In genomic region chr17:12755146-12755545, GRCm38 (mm10) we compare ENCODE assay signal across 11 mouse cellular contexts. TPM values are rescaled to one million over a fixed set of nuclear protein-coding genes. Genes with fewer than 3 reads are reported as not detected.
DNase-seq lines count a peak whose midpoint lies in the region; ATAC-seq and TF ChIP-seq lines count a peak whose summit lies in the region.
"Had no signal": no experiment of that assay in that cellular context is flagged by ENCODE, and none has a peak within 500 bp of the region (broad histone marks: within the 10 kb centered on the region; RNA-seq: fewer than 3 reads in every experiment).

No protein-coding gene starts in this region.

- no peak for TF ChIP-seq CTCF in spleen, adult 2 months (IDR thresholded peaks at IDR 0.05; ENCODE audit: extremely low read depth, insufficient read depth, insufficient read length, insufficient replicate concordance)

- intact Hi-C loops in heart, postnatal 25 days (cut with DNase I) = loop anchor here (2.0 kb wide), 1 partner anchor 14 kb away; no protein-coding TSS in a partner anchor

- DNase-seq in heart, postnatal 25 days (ENCODE audit: low spot score) = no peak
- no peak for DNase-seq in spleen, adult 2 months (ENCODE audit: low read depth in 1 of 2, low spot score in 2 of 2)
- DNase-seq in spleen, postnatal 10 days (ENCODE audit: low spot score in 2 of 2) = no peak
- DNase-seq in thymus, postnatal 25 days = no peak
- DNase-seq in cerebellum, adult 11-12 months = no peak
- DNase-seq in adrenal gland, postnatal 36 days = no peak
- DNase-seq: lung, postnatal 10 days; thymus, adult 18-20 months had no signal

- peak overlapping the region; percentile 38; the same call in 1 of the 2 replicates for H3K9ac ChIP-seq in heart, embryonic 15.5 days
- no peak overlapping the region for H3K9ac ChIP-seq in liver, embryonic 15.5 days
- H3K9ac ChIP-seq: forebrain, embryonic 15.5 days had no signal

- TF ChIP-seq POLR2A in spleen, adult 2 months (IDR thresholded peaks at IDR 0.05; ENCODE audit: low read depth, low read length) = no peak

- peaks cover 9% of the 10 kb centered on the region; the same call in 1 of the 2 replicates for H3K36me3 ChIP-seq in heart, embryonic 15.5 days
- no peaks in the 10 kb centered on the region for H3K36me3 ChIP-seq in spleen, adult 2 months (ENCODE audit: control insufficient read depth, insufficient read depth, low read length)
- no peaks in the 10 kb centered on the region; the same call in 1 of the 2 replicates for H3K36me3 ChIP-seq in liver, embryonic 15.5 days (replicated peaks)
- H3K36me3 ChIP-seq: forebrain, embryonic 15.5 days had no signal

- H3K27ac ChIP-seq in heart, embryonic 15.5 days = peak overlapping the region; percentile 85
- H3K27ac ChIP-seq in spleen, adult 2 months (ENCODE audit: insufficient read depth, low read length) = 0 out of 2 replicates have a peak overlapping the region, but pooled peaks have one; percentile 14
- H3K27ac ChIP-seq in liver, embryonic 15.5 days (replicated peaks) = no peak overlapping the region
- H3K27ac ChIP-seq: forebrain, embryonic 15.5 days had no signal

- H3K27me3 ChIP-seq in heart, embryonic 15.5 days = no peaks in the 10 kb centered on the region
- no peaks in the 10 kb centered on the region for H3K27me3 ChIP-seq in spleen, adult 2 months (ENCODE audit: control insufficient read depth, insufficient read depth, low read length)
- H3K27me3 ChIP-seq in liver, embryonic 15.5 days = no peaks in the 10 kb centered on the region
- H3K27me3 ChIP-seq: forebrain, embryonic 15.5 days had no signal

- 40% methylated on average over 4 of the region's 4 CpGs for WGBS in heart, embryonic 15.5 days
- 36% methylated on average over 4 of the region's 4 CpGs for WGBS in spleen, adult 2 months
- 35% methylated on average over 4 of the region's 4 CpGs for WGBS in liver, embryonic 15.5 days (ENCODE audit: insufficient replicate concordance)

- peak overlapping the region; percentile 29 for H3K4me2 ChIP-seq in heart, embryonic 15.5 days
- H3K4me2 ChIP-seq in liver, embryonic 15.5 days = no peak overlapping the region
- H3K4me2 ChIP-seq: forebrain, embryonic 15.5 days had no signal

- ATAC-seq in heart, embryonic 15.5 days (replicated peaks; ENCODE audit: insufficient number of reproducible peaks, insufficient read depth, low FRiP score, low read depth) = no peak
- ATAC-seq in liver, embryonic 15.5 days (ENCODE audit: insufficient read depth) = peak; percentile 21; the same call in 1 of the 2 replicates
- ATAC-seq: forebrain, embryonic 15.5 days had no signal

- no peaks in the 10 kb centered on the region for H3K9me3 ChIP-seq in heart, embryonic 15.5 days (replicated peaks)
- H3K9me3 ChIP-seq in liver, embryonic 15.5 days (replicated peaks) = no peaks in the 10 kb centered on the region
- H3K9me3 ChIP-seq: forebrain, embryonic 15.5 days had no signal

- peaks cover 99% of the 10 kb centered on the region for H3K4me1 ChIP-seq in heart, embryonic 15.5 days (replicated peaks)
- peaks cover 24% of the 10 kb centered on the region; the same call in 1 of the 2 replicates for H3K4me1 ChIP-seq in spleen, adult 2 months (ENCODE audit: control insufficient read depth, insufficient read depth, insufficient read length)
- peaks cover 87% of the 10 kb centered on the region for H3K4me1 ChIP-seq in liver, embryonic 15.5 days (replicated peaks)

- no peak overlapping the region for H3K4me3 ChIP-seq in heart, embryonic 15.5 days
- H3K4me3 ChIP-seq in spleen, adult 2 months (ENCODE audit: extremely low read depth, insufficient read depth, insufficient read length) = no peak overlapping the region
- H3K4me3 ChIP-seq in liver, embryonic 15.5 days (replicated peaks) = no peak overlapping the region
- H3K4me3 ChIP-seq: forebrain, embryonic 15.5 days had no signal

RNA-seq across cellular contexts. Expression of gene Igf2r, which starts 14.3 kb away (rescaled TPM):
- polyA plus RNA-seq in heart, embryonic 15.5 days (2015; fragmentation: Nextera tagmentation; extraction: Ambion mirVana) = 121 and 127 TPM in 2 replicates
- 100 to 1,000 TPM in 1 of 2 experiments, 10 to 100 TPM in 1; 99.0 to 108 TPM for total RNA-seq in heart, postnatal 25 days (2021)
- 7.2 and 9.7 TPM in 2 replicates for polyA plus RNA-seq in spleen, adult 2 months (2012; rRNA removed)
- 13.0 and 15.6 TPM in 2 replicates for polyA plus RNA-seq in liver, embryonic 15.5 days (2015; fragmentation: Nextera tagmentation; extraction: Ambion mirVana)
- total RNA-seq in adrenal gland, postnatal 36 days (2021) = 10 to 100 TPM; 76.5 to 97.4 TPM
